Mouse (Mus musculus): Measurements from ENCODE around the gene Gm5941. TPM values are rescaled to one million over a fixed set of nuclear protein-coding genes. Genes with fewer than 3 reads are reported as not detected.

The Gm5941 gene
- not detected in 2 replicates for polyA plus RNA-seq (2015; fragmentation: Nextera tagmentation; extraction: Ambion mirVana)

GRCm38 (mm10) chrX:92489649-92490048 is at the start of gene Gm5941:
TSS of gene Gm5941 (plus strand) at chrX:92489949.

Other genes starting within 250 kb of the Gm5941 start
- 0.91 and 1.5 TPM in 2 replicates for gene Mageb18, start 109.6 kb downstream of the Gm5941 start, polyA plus RNA-seq (2015; fragmentation: Nextera tagmentation; extraction: Ambion mirVana)

Data from adrenal gland, postnatal 0 days (tissue).